Mouse (Mus musculus) heart, postnatal 4 days (tissue): Measurements from ENCODE around the gene Mmp17. TPM values are rescaled to one million over a fixed set of nuclear protein-coding genes. Genes with fewer than 3 reads are reported as not detected.
"Not testable (repeated sequence)": the region's sequence is repeated elsewhere in the genome, so short reads cannot be mapped to it uniquely, and the experiment has no call there.

Experiments used
- DNase-seq: peaks from one replicate; pipeline ENCODE4 v3.0.0; 2021
- total RNA-seq, 2 experiments: library from RNA; stranded (reverse); gene quantifications; 2 replicates each; pipeline ENCODE4 v1.2.3; 2021

Gene Mmp17
- total RNA-seq, 2 experiments from 2014 or later = 1.0 to 1.5 TPM

DNA sequence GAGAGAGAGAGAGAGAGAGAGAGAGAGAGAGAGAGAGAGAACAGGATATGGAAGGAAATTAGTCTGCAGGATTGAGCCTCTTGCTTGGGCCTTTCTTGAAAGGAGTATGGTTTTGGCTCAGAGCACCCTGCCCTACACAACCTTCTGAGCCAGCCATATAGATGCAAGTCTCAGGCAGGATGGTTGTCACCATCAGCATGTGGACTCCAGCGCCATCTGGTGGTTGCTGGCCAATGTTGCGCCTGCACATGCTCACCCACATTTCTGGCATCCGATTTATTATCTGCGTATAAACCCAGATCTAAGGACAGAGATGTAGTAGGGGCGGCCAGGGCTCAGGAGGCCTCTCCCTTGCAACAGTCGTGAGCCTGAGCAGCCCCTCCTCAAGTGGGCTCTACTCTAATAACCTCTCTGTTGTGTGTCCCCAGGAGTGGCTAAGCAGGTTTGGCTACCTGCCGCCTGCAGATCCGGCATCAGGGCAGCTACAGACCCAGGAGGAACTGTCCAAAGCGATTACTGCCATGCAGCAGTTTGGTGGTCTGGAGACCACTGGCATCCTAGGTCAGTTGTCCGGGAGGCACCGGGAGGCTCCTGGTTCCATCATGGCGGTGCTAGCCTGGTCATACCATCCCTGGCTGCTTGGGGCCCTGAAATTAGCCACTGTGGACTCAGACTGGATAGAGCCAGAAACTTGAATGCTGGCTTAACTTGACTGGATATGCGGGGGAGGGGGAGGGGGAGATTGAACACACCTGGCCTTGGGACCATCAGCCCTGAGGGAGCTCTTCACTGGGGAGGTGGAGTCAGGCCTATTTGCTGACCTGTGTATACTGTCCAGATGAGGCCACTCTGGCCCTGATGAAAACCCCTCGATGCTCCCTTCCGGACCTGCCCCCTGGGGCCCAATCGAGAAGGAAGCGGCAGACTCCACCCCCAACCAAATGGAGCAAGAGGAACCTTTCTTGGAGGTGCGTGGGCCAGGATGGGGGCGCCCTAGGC lies 10.4 kb downstream of the Mmp17 start:
- DNase-seq = peak; percentile 92

DNA sequence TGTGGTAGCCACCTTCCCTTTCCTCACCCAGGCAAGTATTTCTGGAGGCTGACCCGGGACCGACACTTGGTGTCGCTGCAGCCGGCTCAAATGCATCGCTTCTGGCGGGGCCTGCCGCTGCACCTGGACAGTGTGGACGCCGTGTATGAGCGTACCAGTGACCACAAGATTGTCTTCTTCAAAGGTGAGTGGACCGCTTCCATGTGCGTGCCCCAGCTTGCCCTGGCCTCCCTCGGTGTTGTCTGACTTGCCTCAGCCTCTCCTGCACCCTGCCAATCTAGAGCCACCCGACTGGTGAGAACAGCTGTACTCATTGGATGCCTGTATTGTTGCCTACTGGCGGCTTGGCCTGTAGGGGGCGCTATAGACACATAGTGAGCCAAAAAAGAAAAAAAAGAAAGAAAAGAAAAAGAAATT lies 18.1 kb downstream of the Mmp17 start:
- peak; percentile 36 for DNase-seq

DNA sequence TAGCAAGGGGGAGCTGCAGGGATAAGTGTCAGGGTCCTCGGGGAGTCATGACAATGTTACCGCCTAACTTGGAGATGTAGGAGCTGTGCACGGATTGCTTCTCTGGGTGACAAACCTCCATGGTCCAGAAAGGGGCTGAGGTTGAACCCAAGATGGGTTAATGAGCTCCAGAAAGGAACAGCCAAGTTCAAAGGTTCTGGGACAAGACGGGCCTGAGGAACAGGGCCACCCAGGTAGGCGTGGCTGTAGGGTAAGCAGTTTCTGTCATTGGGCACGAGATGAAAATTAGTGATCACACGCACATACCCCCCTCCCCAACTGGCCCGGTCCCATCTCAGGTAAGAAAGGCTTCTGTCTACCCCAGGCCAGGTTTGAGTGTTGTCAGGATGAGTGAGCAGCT lies 23.5 kb downstream of the Mmp17 start:
- no peak for DNase-seq

DNA sequence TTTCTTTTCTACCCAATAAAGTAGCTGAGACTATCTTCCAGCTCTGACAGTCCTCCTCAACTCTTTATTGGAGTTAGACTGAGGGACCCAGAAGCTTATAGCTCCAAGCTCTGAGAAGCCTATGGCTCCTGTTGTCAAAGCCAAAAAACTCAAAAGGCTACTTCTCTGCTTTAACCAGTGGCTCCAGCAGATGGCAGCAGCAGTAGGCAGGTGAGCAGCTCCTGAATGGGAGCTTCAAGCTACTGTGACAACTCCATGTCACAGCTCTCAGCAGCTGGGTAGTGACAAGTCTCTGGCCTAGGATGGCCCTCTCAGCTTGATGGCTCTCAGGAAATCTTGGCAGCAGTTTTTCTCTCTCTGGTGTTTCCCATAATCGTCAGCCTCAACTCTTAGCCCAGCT lies 27.1 kb downstream of the Mmp17 start:
- peak; percentile 84 for DNase-seq

DNA sequence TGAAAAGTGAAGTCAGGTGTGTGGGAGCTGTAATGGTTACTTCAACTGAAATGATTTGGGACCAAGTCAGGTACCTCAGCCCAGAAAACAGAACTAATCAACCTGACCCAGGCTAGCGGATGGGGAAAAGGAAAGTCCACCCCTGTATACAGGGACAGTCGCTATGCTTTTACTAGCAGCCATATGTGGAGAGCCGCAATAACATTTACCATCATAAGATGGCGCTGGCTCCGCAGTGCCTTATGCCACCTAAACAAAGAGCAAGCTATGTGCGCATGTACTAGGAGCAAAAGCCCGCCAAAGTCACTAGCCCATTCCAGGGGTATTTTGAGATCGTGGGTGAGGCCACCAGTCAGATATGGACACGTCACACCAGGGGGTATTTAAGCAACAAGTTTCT lies 36.6 kb downstream of the Mmp17 start:
- not testable (repeated sequence) for DNase-seq

DNA sequence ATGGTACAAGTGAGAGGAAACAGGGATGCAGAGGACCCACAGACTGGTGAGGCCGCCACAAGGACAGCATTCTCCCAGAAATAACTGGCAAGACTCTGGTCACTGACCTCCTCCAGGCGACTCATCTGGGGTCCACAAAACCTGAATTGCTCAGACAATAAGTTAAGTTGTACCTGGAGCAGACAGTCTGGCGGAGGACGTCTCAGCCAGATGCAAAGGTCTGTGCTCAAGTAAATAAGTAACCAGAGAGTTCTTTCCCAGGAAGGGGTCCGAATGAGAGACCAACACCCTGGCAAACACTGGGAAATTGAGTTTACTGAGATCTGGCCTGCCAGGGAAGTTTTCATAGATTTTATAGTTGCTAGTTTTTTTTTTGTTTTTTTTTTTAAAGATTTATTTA lies 37.4 kb downstream of the Mmp17 start:
- no peak for DNase-seq

DNA sequence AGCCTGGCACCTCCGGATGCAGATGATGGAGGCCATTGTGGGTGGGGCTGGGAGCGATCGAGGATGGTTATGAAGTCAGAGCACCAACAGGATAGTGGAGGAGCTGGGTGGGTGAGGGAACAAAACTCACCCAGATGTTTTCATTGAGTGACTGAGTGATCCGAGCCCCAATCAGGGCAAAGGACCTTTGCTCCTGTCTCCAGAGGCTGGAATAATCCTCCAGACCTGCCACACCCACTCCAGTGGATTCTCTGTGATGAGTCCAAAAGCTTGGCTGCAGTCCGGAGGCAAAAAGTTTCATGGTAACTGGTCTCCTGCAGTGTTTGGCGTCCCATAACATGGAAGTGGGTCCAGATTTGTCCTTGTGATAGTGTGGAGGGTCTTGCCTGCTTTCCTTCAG lies 42.1 kb downstream of the Mmp17 start:
- no peak for DNase-seq

DNA sequence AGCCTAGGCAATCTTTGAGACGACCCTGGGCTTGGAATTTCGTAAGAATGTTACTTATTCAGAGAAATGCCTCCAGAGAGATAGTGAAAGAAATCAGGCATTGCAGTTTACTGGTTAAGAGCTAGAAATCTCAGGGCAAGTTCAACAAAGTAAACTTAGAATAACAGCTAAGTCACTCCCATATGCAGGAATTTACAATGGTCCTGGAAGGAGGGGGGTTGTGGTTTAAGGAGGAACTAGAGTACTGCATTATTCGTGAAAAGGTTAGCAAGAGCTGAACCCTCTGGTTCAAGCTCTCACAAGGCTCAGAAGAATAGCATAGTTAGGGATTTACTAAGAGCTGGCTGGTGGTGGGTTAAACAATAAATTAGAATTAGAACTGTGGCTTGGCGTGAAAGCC lies 42.6 kb downstream of the Mmp17 start:
- DNase-seq = not testable (repeated sequence)

DNA sequence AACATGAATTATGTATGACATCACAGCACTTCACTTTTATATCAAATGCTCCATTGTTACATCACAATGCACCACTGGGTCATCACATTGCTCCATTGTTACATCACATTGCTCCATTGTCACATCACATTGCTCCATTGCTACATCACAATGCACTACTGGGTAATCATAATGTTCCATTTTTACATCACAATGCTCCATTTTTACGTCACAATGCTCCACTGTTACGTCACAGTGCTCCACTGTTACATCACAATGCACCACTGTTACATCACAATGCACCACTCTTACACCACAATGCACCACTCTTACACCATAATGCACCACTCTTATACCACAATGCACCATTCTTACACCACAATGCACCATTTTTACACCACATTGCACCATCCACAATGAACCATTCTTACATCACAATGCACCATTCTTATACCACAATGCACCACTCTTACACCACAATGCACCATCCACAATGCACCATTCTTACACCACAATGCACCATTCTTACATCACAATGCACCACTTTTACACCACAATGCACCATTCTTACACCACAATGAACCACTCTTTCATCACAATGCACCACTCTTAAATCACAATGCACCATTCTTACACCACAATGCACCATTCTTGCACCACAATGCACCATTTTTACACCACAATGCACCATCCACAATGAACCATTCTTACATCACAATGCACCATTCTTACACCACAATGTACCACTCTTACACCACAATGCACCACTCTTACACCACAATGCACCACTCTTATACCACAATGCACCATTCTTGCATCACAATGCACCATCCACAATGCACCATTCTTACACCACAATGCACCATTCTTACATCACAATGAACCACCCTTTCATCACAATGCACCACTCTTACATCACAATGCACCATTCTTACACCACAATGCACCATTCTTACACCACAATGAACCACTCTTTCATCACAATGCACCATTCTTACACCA lies 48.6 kb downstream of the Mmp17 start:
- DNase-seq = not testable (repeated sequence)

DNA sequence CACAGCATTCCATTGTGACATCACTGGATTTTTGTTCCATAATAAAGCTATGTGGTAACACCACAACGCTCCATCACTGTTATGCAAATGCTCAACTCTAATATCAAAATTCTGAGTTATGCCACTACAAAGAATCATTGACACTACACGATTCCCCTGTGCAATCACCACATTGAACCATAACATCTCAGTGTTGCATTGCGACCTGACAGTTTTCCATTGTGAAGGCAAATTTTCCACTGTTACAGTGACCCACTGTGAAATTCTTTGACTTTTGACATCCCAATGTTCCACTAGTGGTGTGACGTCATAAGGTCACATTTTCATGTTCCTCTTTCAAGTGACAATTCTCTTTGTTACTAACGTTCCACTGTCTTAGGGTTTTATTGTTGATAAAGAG lies 66.9 kb downstream of the Mmp17 start:
- no peak for DNase-seq

DNA sequence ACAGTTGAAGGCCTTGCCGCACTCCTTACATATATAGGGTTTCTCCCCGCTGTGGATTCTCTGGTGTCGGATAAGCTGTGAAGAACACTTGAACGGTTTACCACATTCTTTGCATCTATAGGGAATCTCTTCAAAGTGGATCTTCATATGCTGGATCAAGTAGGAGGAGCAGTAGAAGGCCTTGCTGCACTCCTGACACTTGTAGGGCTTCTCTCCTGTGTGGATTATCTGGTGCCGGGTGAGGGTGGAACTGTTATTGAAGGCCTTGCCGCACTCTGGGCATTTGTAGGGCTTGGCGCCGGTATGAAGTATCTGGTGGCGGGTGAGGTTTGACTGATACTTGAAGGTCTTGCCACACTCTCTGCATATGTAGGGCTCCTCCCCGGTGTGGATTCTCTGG lies 73.0 kb downstream of the Mmp17 start:
- no peak for DNase-seq

DNA sequence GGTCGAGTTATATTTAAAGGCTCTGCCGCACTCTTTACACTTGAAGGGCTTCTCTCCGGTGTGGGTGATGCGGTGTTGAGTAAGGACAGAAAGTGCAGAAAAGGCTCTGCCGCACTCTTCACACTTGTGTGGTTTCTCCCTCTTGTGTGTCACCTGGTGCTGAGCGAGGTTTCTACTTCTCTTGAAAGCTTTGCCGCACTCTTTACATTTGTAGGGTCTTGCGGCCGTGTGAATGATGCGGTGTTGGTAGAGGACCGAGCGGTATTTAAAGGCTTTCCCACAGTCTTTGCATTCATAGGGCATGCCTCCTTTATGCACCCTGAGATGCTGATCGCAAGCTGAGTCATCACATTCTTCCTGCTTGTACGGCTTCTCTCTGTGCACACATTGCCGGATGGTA lies 74.0 kb downstream of the Mmp17 start:
- DNase-seq = no peak

Other genes starting within 250 kb of the Mmp17 start
- gene Sfswap, start 82.9 kb upstream of the Mmp17 start, total RNA-seq = 10 to 100 TPM; 55.4 to 56.2 TPM
- 1 to 10 TPM; 4.5 to 4.6 TPM for gene Zfp11, start 85.9 kb downstream of the Mmp17 start, total RNA-seq
- gene Sept14, start 124.3 kb downstream of the Mmp17 start, total RNA-seq = not detected
- 10 to 100 TPM; 77.2 to 87.1 TPM for gene Mrps17, start 131.3 kb downstream of the Mmp17 start, total RNA-seq
- 100 to 1,000 TPM; 478 to 526 TPM for gene Nipsnap2, start 140.9 kb downstream of the Mmp17 start, total RNA-seq
- 10 to 100 TPM; 13.0 to 14.7 TPM for gene Psph, start 203.3 kb downstream of the Mmp17 start, total RNA-seq